Mouse (Mus musculus): ENCODE results near the gene Drd5.

GRCm38 (mm10) chr5:38305241-38305640 is 13.9 kb upstream of the Drd5 start:
- TF ChIP-seq GATA1 (IDR thresholded peaks at IDR 0.05; ENCODE audit: borderline replicate concordance, low read length) = no peak
- no peak for TF ChIP-seq FLI1 (IDR thresholded peaks at IDR 0.05; ENCODE audit: low read length)
